In genomic region chr12:86078553-86079201, GRCm38 (mm10) we compare ENCODE assay signal across 8 mouse cellular contexts. TPM values are rescaled to one million over a fixed set of nuclear protein-coding genes. Genes with fewer than 3 reads are reported as not detected.
DNase-seq lines count a peak whose midpoint lies in the region; ATAC-seq and TF ChIP-seq lines count a peak whose summit lies in the region.

Gene Tgfb3 (minus strand): TSS chr12:86079041.

- peak within 1 kb of the TSS; percentile 72 for H3K9ac ChIP-seq in hindbrain, embryonic 16.5 days (ENCODE audit: low read depth, low read length)
- H3K9ac ChIP-seq in liver, embryonic 11.5 days (ENCODE audit: low read depth, low read length) = peak within 1 kb of the TSS; percentile 59

- H3K4me1 ChIP-seq in spleen, adult 2 months (ENCODE audit: control insufficient read depth, insufficient read depth, insufficient read length) = no peaks in the 10 kb centered on the region; the same call in 1 of the 2 replicates
- H3K4me1 ChIP-seq in hindbrain, embryonic 16.5 days (ENCODE audit: control insufficient read depth, insufficient read depth, low read depth, low read length) = peaks cover 33% of the 10 kb centered on the region
- peaks cover 6% of the 10 kb centered on the region; the same call in 1 of the 2 replicates for H3K4me1 ChIP-seq in liver, embryonic 11.5 days (replicated peaks; ENCODE audit: control insufficient read depth, insufficient read depth, low read length)

- no peaks in the 10 kb centered on the region for H3K36me3 ChIP-seq in spleen, adult 2 months (ENCODE audit: control insufficient read depth, insufficient read depth, low read length)
- no peaks in the 10 kb centered on the region for H3K36me3 ChIP-seq in hindbrain, embryonic 16.5 days (ENCODE audit: control insufficient read depth, insufficient read depth, low read length)
- no peaks in the 10 kb centered on the region for H3K36me3 ChIP-seq in liver, embryonic 11.5 days (ENCODE audit: control insufficient read depth, insufficient read depth, low read length)

- no peak for DNase-seq in spleen, adult 2 months (ENCODE audit: low read depth in 1 of 2, low spot score in 2 of 2)
- DNase-seq in spleen, postnatal 4 days (ENCODE audit: low spot score in 2 of 2) = no peak
- DNase-seq in c-Kit-positive CD71-negative TER-119-negative erythroid progenitor cells, embryonic 14.5 days (ENCODE audit: low read depth) = peak; percentile 19
- DNase-seq in gastrocnemius, adult 18-20 months (ENCODE audit: low spot score) = peak; percentile 75
- peak; percentile 70 for DNase-seq in liver, embryonic 11.5 days (ENCODE audit: low spot score)
- peak; percentile 57 for DNase-seq in neural tube, embryonic 10.5 days (ENCODE audit: extremely low spot score, low spot score)
- peak; percentile 72 for DNase-seq in yolk sac, embryonic 10.5 days (ENCODE audit: low spot score)

- peak within 1 kb of the TSS; percentile 96 for H3K4me2 ChIP-seq in hindbrain, embryonic 16.5 days (ENCODE audit: low read length)
- H3K4me2 ChIP-seq in liver, embryonic 11.5 days = peak within 1 kb of the TSS; percentile 82

- H3K27ac ChIP-seq in spleen, adult 2 months (ENCODE audit: insufficient read depth, low read length) = peak within 1 kb of the TSS; percentile 36; the same call in 1 of the 2 replicates
- H3K27ac ChIP-seq in hindbrain, embryonic 16.5 days (ENCODE audit: low read depth, low read length) = peak within 1 kb of the TSS; percentile 80
- H3K27ac ChIP-seq in liver, embryonic 11.5 days (ENCODE audit: low read depth, low read length) = peak within 1 kb of the TSS; percentile 48

- 0 out of 2 replicates have a peak, but pooled peaks cover 4% of the 10 kb centered on the region for H3K27me3 ChIP-seq in spleen, adult 2 months (ENCODE audit: control insufficient read depth, insufficient read depth, low read length)
- peaks cover 3% of the 10 kb centered on the region; the same call in 1 of the 2 replicates for H3K27me3 ChIP-seq in hindbrain, embryonic 16.5 days (replicated peaks; ENCODE audit: control insufficient read depth, insufficient read depth, low read length)
- H3K27me3 ChIP-seq in liver, embryonic 11.5 days (replicated peaks; ENCODE audit: control insufficient read depth, insufficient read depth, low read length) = peaks cover 37% of the 10 kb centered on the region

- no peaks in the 10 kb centered on the region for H3K9me3 ChIP-seq in hindbrain, embryonic 16.5 days (ENCODE audit: control insufficient read depth, low read length)
- H3K9me3 ChIP-seq in liver, embryonic 11.5 days (ENCODE audit: control insufficient read depth, low read length) = no peaks in the 10 kb centered on the region

- peak within 1 kb of the TSS; percentile 66 for H3K4me3 ChIP-seq in spleen, adult 2 months (ENCODE audit: extremely low read depth, insufficient read depth, insufficient read length)
- peak within 1 kb of the TSS; percentile 55 for H3K4me3 ChIP-seq in hindbrain, embryonic 16.5 days (ENCODE audit: low read length)
- H3K4me3 ChIP-seq in liver, embryonic 11.5 days (ENCODE audit: low read depth, low read length) = peak within 1 kb of the TSS; percentile 59

- no peak for TF ChIP-seq POLR2A in spleen, adult 2 months (IDR thresholded peaks at IDR 0.05; ENCODE audit: low read depth, low read length)

- ATAC-seq in hindbrain, embryonic 16.5 days = peak; percentile 37
- ATAC-seq in liver, embryonic 11.5 days (replicated peaks; ENCODE audit: low FRiP score) = peak; percentile 53

- WGBS in spleen, adult 2 months = 12% methylated on average over 25 of the region's 25 CpGs
- WGBS in hindbrain, embryonic 16.5 days = under 1% methylated on average over 25 of the region's 25 CpGs
- WGBS in liver, embryonic 11.5 days = 1% methylated on average over 25 of the region's 25 CpGs

- TF ChIP-seq CTCF in spleen, adult 2 months (IDR thresholded peaks at IDR 0.05; ENCODE audit: extremely low read depth, insufficient read depth, insufficient read length, insufficient replicate concordance) = no peak

RNA-seq across cellular contexts. Expression of gene Tgfb3, which starts in this region (rescaled TPM):
- 2.8 and 3.2 TPM in 2 replicates for polyA plus RNA-seq in spleen, adult 2 months (2012; rRNA removed)
- 10 to 100 TPM; 41.9 to 54.3 TPM for total RNA-seq in gastrocnemius, adult 18-20 months (2021)
- 5.1 and 7.6 TPM in 2 replicates for polyA plus RNA-seq in hindbrain, embryonic 16.5 days (2015; fragmentation: Nextera tagmentation; extraction: Ambion mirVana)
- polyA plus RNA-seq in liver, embryonic 11.5 days (2014; fragmentation: Nextera tagmentation; extraction: Ambion mirVana) = 12.4 and 14.7 TPM in 2 replicates

Comparison
In these comparisons a context has a peak if more than half of its experiments do, and no peak if none do; other contexts are left out.
1. DNase-seq: peak in c-Kit-positive CD71-negative TER-119-negative erythroid progenitor cells, embryonic 14.5 days (single experiment), gastrocnemius, adult 18-20 months (single experiment), liver, embryonic 11.5 days (single experiment), neural tube, embryonic 10.5 days (single experiment) and yolk sac, embryonic 10.5 days (single experiment); none in spleen, adult 2 months (0 of 2) and spleen, postnatal 4 days (0 of 2).
2. Peak in every context shown above with its lines, with median percentiles within 50 percentile points of each other: H3K27ac ChIP-seq and H3K4me3 ChIP-seq.